Mouse (Mus musculus) kidney, postnatal 25 days (tissue): Measurements from ENCODE around the gene Mterf1a.
"Not testable (repeated sequence)": the region's sequence is repeated elsewhere in the genome, so short reads cannot be mapped to it uniquely, and the experiment has no call there.

Experiments used
- DNase-seq, 2 experiments: peaks; one replicate each; pipeline ENCODE4 v3.0.0; 2021; ENCODE audit warnings: mixed read lengths in 2 of 2

Gene Mterf1a

DNA sequence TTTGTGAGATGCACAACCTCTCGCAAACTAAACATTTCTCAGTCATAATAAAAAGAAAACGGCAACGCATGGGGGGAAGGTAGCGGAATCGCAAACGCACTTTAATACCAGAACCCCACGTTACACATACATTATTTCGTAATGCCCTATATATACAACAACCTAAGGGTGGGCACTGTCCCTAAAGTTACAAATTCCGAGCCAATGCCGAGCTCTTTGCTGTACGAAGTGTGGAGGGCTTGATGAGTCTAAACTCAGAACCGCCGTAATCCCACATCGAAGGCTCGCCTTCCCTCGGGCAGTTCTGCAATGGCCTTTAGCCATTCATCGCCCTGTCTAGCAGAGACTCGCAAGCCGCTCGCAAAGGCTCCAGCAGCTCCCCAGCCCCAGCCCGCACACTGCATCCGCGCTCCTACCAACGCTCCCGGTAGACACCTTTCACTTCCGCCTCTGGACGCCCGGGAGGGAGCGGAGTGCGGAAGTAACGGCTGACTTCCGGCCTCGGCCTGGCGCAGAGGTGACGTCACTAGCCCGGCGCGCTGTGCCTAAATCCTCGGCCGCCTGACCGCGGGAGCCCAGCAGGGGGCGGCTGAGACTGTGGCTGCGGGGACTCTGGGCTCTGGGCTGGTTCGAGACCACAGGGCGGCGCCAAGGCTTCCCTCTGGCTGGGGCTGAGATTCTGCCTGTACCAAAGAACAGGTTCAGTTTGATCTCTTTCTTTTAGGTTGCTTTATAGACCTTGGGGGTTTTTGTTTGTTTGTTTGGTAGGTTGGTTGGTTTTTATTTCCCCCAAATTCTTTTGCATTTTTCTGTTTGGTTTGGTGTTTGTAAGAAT lies at the start of gene Mterf1a:
Gene Mterf1a, minus strand, starts transcription at position 475 of the 835 bp plus-strand sequence.
- DNase-seq = peak in 1 of 2 experiments; percentile 30

DNA sequence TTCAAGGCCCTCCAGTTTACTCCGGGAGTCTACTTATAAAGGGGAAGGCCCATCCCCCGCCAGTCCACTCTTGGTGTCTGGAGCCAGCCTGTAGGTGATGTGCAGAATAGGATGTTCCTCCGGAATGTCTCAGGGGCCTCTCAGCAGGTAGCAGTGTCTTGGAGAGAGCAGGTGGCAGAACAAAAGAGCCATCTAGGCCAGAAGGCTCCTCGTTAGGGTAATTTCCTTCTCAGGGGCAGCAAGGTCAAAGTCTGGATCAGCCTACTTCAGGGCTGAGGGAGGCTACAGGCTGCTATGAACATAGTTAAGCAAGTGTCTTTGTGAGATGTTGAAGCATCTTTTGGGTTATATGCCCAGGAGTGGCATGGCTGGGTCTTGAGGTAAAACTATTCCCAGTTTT lies 49.4 kb upstream of the Mterf1a start:
- not testable (repeated sequence) for DNase-seq

DNA sequence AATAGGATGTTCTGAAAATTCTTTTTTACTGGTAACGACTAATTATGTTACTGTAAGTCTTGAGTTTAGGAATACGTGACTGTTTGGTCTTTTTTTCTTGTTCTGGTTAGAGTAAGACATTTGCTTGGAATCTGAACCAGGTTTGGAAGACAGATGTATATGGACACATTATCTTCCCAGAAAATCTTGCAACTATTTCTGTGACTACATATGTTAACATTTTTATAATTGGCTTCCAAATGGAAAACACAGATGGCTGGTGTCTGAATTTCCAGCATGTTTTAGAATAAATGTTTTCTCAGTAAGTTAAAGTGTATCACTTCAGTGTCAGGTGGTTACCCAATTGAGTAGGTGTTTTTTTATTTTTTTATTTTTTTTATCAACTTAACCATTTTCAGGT lies 47.5 kb upstream of the Mterf1a start:
- no peak for DNase-seq

DNA sequence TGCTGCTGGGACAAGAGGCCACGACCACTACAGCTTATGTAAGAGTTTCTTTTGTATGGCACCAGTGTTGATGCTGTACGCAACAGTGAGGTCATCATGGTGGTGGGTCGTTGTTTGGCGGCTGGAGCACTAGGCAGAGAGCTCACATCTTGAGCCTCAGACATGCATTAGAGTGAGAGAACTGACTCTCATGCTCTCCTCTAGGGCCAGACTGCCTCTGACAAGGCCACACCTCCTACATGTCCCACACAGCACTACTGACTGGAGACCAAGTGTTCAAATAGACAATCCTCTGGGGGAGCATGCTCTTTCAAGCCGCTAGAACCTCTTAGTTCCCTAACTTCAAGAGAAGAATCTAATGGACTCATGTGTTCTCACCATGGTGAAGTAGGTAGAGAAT lies 45.6 kb upstream of the Mterf1a start:
- no peak for DNase-seq

DNA sequence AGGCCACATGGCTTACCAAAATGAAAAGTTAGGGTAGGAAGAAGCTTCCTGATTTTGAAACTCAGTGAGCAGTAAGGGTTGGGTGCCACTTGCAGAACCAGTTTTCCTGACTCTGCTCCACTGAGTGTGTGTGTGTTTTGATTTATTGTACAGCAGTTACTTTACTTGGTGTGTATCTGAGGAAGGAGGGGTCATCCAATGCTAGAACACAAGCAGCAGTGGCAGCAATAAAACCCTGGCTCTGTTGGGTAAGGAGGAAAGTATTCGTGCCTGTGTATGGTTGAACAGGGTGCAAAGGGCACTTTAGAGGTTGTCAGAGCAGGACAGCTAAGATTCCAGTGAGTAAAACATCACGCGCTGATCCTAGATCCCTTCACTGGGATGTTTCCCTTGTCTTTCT lies 45.2 kb upstream of the Mterf1a start:
- DNase-seq = peak; percentile 22 to 46

DNA sequence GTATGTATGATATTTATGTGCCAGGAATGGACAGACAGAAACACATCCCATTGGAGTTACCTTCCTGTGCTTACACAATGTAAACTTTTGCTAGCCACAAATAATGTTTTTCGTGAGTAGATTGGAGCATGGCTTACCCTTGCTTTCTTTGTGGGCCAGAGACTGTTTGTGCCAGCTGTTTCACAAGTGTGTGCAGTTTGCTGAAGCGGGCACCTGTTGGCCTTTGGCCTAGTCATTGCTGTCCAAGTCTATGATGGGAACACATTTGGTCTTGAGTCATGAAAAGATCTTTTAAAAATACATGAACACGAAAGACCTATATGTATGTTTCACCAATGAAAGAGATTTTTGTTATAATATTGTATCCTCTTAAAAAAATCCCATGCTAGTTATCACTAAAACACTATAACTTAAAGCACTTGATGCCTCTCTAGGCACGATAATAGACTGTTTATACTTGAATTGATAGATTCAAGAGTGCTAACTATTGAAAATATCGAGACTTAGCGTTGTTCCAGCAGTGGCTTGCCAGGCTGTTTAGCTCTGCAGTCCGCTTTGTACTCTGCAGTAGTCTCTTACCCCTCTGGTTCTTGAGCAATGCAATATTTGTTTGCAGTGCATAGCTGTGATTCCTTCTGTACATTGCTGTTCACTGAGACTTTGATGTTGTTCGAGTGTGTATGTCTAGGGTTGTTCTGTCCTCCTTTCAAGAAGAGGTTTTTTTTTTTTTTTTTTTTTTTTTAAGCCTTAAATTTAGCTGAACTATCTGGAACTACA lies 42.2 kb upstream of the Mterf1a start:
- no peak for DNase-seq

DNA sequence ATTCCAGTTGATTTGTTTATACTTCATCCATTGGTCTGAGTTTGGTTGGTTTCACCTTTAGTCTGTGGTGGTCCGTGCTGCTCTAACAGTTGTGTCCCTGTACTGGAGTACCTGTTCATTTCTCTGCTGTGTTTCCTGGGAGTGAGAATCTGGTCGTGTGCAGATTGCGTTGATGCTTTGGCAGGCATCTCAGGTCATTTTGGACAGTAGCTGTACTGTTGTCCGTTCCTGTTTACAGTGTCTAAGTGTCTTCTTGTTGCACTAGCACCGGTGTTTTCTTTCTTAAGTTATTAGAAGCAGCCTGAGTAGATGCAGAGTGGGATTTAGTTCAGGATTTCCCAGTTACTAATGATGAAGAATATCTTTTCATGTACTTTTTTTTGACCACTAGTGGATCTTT lies 41.5 kb upstream of the Mterf1a start:
- DNase-seq = no peak

DNA sequence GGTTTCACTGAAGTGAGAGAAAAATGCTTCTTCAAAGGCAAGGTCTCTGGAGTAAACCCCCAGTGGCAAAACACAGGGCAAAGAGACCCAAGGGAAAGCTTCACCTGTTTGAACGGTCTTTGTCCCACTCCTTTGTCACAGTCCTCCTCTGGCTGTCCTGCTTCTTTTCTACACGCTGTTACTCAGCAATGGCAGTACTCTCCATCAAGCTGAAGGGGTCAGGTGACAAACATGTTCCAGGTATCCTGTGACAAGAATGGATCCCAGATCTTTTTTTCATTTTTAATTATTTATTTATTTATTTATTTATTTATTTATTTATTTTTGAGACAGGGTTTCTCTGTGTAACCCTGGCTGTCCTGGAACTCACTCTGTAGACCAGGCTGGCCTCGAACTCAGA lies 39.8 kb upstream of the Mterf1a start:
- no peak for DNase-seq

DNA sequence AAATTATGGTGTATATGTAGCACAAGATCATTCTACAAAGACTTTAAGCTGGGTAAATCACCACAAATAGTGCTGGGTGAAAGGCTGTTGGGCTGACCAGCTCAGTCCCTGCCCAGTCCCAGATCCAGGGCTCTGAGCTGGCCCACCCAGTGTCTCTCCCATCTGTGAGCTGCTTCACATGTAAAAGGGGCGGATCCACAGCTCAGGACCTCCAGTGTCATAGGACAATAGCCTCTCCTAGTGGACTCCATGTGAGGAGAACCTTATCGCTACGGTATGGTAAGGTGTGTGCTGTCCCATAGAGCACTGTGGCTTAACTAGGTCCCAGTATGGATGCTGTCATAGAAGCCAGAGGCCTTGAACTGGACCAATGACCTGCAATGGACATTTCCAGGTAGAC lies 37.9 kb upstream of the Mterf1a start:
- DNase-seq = no peak

DNA sequence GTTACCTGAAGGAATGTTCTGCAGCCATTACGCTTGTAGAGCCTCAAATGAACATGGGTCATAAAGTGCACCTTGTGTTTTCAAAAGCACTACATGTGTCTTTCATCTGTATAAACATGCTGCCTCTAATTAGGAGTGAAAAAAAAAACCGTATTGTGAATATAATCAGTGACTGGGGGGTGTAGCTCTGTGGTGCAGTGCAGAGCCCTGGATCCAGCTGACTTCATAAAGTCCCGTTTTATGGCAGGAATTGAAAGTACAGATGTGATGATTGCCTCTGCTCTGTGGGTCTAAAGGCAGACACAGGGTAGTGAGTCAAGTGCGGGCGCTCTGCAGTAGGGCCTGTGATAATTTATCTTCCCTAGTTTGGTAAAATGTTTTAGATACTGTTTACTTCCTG lies 37.0 kb upstream of the Mterf1a start:
- no peak for DNase-seq

DNA sequence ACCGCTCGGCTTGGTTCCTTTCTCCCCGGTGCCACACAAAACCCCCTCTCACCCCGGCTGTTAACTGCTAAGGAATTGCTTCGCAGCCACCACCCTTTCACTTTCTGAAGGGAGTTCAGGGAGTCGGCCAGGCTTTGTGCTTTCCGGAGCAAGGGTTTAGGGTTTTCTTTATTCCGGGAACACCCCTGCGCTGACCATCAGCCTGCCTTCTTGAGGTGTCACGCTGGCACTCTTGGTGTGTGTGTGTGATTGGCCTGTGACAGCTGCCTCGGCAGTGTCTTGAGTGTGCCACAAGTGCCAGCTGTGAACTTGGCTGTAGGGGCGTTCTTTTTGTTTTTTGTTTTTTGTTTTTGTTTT lies 34.9 kb upstream of the Mterf1a start:
- peak; percentile 25 to 67 for DNase-seq

DNA sequence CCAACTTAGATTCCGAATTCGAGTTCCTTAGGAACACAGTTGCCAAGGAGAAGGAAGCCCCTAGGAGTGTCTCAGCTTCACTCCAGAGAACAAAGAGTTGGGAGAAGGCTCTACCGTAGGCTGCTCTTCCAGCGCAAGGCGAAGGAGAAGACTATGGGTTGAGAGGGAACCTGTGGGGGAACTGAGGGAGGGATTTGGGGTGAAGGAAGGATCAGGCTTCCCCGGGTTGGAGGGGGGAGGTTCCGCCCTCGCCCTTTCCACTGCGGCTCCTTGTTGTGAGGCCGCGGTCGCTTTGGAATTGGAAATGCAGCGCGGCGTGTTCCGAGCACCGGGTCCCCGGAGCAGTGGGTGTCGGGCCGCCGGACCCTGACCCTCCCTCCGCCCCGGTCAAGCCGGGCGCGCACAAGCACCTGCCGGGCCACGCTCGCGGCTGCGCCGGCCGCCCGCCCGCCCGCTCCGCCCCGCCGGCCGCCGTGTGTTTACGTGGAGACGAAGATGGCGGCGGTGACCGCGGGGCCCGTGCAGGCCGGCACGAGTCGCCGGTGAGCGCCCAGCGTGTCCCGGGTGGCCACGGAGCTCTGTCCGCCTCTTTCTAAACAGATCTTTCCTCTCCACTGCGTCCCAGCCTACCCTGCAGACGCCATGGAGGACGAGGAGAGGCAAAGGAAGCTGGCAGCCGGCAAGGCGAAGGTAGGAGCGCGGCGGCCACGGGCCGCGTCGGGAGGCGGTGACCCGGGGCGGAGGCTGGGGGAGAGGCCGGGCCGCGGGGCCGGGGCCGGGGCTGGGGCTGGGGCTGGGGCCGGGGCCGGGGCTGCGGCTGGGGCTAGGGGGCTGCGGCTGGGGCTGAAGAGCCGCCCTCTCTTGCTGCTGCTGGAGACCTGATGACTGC lies 34.3 kb upstream of the Mterf1a start, which contains the start of gene Akap9:
Gene Akap9, plus strand, starts transcription at position 254 of the 889 bp plus-strand sequence.
- DNase-seq = peak; percentile 76 to 87

DNA sequence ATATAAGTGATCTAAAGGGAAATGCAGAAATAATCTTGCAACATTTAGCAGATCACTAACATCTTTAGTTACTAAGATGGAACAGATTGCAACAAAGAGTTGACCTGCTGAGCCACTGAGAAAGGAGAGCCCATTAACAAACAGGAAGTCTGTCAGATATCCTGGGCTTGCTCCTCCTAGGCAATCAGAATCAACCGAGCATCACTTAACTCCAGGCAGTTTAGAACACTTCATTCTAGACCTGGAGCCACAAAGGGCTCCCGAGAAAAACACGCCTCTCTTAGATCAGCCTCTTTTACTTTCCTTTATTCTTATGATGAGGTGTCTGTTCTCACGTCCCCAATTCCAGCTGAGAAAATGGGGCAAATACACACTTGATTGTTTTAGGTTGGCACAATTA lies 32.9 kb upstream of the Mterf1a start:
- no peak for DNase-seq

DNA sequence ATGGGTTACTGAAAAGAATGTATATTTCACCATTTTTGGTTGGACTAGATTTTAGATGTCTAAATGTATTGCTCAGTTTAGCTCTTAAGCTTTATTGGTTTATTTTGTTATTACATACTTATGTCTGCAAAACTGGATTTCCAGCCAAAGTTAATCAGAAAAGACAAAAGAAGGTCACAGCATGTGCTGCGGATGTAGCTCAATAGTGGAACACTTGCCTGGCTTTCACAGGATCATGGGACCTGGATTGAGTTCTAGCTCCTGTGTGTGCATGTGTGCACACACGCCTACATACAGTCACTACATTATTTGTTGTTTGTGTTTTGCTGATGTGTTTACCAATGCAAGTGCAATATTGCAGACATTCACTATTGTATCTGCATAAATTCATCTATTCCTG lies 28.6 kb upstream of the Mterf1a start:
- no peak for DNase-seq

DNA sequence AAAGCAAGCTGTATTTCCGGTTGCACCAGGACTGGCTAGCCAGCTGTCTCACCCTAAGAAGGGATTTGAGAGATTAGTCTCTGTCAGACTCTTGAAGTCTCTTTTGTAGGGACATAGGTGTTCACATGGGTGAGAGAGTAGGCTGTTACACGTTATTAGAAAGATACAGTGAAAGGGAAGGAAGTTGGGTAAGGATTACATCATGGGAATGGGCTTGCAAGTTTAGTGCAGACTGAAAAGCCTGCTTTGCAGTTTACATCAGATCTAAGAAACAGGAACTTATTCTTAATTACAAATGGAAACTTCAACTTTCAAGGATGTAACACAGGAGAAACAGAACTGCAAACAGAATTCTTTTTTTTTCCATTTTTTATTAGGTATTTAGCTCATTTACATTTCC lies 11.7 kb upstream of the Mterf1a start:
- no peak for DNase-seq

DNA sequence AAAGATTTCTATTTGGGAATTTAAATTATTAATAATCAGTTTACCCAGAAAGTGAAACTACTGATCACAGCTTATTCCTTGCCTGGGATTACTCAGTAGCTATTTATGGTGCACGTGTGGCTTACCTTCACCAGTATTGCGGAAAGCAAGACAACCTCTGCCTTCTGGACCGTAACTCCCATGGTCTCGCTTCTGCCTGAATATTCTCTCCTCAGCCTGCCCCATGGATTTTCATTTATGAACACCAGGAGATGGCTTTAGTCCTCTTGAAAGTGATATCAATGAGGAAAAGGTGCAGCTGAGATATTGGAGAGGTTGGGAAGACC lies 524 bp upstream of the Mterf1a start:
- DNase-seq = not testable (repeated sequence)

DNA sequence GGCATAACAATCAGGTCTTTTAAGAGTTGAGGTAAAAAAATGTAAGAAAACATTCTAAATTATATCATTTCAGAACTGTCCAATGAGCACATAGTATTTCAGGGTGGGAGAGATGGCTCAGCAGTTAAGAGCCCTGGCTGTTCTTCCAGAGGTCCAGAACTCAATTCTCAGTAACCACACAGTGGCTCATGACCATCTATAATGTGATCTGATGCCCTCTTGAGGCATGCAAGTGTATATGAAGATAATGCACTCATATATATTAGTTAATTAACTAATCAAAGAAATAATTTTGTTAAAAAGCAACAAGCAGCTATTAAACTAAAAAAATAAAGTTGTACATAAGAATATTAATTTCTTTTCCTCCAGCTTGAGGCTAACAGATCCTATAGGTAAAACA lies 4.5 kb downstream of the Mterf1a start:
- no peak for DNase-seq

DNA sequence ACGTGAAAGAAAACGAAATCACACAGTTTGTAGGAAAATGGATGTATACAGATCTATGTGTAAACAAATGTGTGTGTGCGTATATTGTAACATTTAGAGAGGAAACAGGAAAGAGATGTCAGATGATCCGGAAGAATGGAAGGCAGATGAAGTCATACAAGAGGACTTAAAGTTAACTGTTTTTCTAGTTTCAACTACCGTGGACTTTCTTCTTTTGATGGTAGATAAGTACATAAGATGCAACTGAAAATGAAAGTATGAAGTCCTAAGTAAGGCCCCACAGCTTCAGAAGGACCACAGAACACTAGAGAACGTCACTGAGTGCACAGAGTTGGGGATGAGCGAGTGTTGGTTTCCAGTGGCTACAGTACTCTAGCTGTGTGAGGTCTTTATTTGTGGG lies 6.9 kb downstream of the Mterf1a start:
- DNase-seq = not testable (repeated sequence)

DNA sequence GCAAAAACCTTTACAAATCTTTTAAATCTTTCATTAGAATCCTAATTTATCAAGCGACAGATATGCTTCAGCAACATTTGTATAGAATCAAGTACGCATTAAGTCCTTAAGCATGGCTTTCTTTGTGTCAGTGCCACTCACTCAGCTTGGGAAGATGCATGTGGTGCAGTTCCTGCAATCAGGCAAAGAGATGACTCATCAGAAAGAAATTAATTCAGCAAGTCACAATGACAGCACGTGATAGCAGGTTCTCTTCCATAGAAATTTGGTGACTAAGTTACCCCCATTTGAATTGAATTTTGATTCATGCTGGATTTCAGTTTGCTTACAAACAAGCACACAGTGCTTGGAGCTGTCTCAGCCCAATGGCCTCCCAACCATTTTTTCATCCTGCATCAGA lies 20.2 kb downstream of the Mterf1a start:
- no peak for DNase-seq

DNA sequence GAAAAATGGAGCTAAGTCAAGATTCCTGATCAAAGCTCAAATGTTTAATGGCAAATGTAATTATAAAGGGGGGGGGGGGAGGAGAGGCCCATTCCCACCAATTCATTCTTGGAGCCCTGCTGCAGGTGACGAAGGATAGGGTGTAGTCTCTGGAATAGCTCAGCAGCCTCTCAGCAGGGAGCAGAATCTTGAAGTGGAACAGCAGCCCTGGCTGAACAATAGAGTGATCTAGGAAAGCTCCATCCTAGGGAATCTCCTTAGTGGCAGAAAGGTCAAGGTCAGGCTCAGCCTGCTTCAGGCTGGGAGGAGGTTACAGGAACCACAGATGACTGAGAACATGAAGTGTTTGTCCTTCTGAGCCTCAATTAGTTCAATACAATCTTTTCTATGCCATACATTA lies 21.4 kb downstream of the Mterf1a start:
- DNase-seq = no peak

DNA sequence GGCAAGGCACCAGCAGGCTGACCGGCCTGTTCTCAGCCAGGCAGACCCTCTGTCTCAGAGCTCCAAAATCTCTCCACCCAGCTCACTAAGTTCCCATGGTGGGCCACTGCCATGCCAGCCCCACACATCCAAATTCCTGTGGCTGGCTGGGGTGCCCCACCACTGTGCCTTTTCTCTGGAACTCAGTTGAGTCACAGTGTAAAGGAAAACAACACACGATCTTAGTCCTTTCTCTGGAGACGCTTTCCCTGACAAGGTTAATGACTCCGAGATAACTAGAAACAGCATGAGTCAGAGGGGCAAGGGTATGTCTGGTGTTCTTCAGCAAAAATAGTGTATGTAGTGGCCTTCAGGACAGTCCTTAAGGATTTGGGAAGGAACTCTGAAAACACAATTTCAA lies 23.6 kb downstream of the Mterf1a start:
- DNase-seq = no peak

DNA sequence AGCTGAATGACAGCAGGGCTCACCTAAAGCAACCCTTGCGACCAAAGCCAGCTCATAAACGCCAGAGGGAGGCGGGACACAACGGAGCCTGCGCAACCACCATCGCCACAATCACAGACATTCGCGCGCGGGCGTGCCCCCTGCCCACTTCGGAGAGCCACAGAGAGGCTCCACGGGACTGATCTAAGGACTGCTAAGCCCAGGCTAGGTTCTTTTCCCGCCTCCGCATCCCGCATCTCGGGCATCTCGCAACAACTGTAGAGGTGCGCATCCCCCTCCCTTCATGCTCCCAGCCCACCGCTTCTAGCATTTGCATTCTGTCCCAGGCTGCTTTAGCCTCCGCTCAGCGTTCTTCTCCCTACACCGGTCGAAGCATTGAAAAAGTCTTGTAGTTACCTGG lies 48.7 kb downstream of the Mterf1a start, which contains the start of gene Lrrd1:
Gene Lrrd1, plus strand, starts transcription at position 148 of the 400 bp plus-strand sequence.
- no peak for DNase-seq
